Comparison of ENCODE assay signal across 23 mouse cellular contexts in the genomic region with DNA sequence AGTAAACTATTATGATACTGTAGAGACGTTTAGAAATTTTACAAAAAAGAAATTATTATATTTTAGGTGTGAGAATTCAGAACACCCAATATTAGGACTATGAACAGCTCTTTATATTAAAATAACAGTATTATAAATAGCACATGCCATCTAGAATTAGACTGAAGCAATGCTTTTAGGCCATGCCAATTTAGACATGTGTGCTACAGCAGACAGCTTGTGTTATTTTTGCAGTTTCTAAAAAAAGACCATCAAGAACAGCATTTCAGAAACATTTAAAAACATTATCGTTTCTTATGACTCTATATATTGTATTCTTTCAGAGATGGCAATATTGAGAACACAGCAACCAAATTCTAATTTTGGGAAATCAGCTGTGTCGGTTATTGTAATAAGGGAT.
"Had no signal": no experiment of that assay in that cellular context is flagged by ENCODE, and none has a peak within 500 bp of the region (broad histone marks: within the 10 kb centered on the region; RNA-seq: fewer than 3 reads in every experiment).

No protein-coding gene starts in this region.

- H3K9me3 ChIP-seq: limb, embryonic 10.5 days; liver, embryonic 12.5 days; liver, embryonic 15.5 days; lung, embryonic 15.5 days; megakaryocyte, embryonic 14.5 days; midbrain, embryonic 13.5 days had no signal

- DNase-seq: kidney, adult 9 months; kidney, postnatal 14 days; kidney, postnatal 4 days; liver; lung, adult 18-20 months; lung, postnatal 10 days; lung, postnatal 36 days; retina, postnatal 1 day; right cerebral cortex, postnatal 25 days; thymus, adult 2 months; thymus, postnatal 14 days; thymus, postnatal 4 days had no signal

- H3K36me3 ChIP-seq: limb, embryonic 10.5 days; limb, embryonic 13.5 days; liver, embryonic 12.5 days; liver, embryonic 15.5 days; lung, embryonic 15.5 days; midbrain, embryonic 10.5 days; midbrain, embryonic 13.5 days; neural tube, embryonic 13.5 days had no signal

- H3K27ac ChIP-seq: limb, embryonic 10.5 days; limb, embryonic 13.5 days; liver, embryonic 12.5 days; liver, embryonic 15.5 days; lung, embryonic 15.5 days; midbrain, embryonic 10.5 days; midbrain, embryonic 13.5 days; neural tube, embryonic 13.5 days had no signal

- H3K9ac ChIP-seq: limb, embryonic 13.5 days; liver, embryonic 12.5 days; liver, embryonic 15.5 days; lung, embryonic 15.5 days; midbrain, embryonic 13.5 days; neural tube, embryonic 13.5 days had no signal

- H3K27me3 ChIP-seq: limb, embryonic 13.5 days; liver, embryonic 12.5 days; liver, embryonic 15.5 days; lung, embryonic 15.5 days; megakaryocyte, embryonic 14.5 days; midbrain, embryonic 13.5 days; neural tube, embryonic 13.5 days had no signal

- ATAC-seq: liver, embryonic 12.5 days; midbrain, embryonic 13.5 days; midbrain, embryonic 16.5 days had no signal

- H3K4me3 ChIP-seq: limb, embryonic 10.5 days; limb, embryonic 13.5 days; liver, embryonic 12.5 days; liver, embryonic 15.5 days; lung, embryonic 15.5 days; megakaryocyte, embryonic 14.5 days; midbrain, embryonic 10.5 days; midbrain, embryonic 13.5 days; myocyte; neural tube, embryonic 13.5 days had no signal

- H3K4me1 ChIP-seq: limb, embryonic 10.5 days; limb, embryonic 13.5 days; liver, embryonic 12.5 days; liver, embryonic 15.5 days; lung, embryonic 15.5 days; megakaryocyte, embryonic 14.5 days; midbrain, embryonic 10.5 days; midbrain, embryonic 13.5 days; neural tube, embryonic 13.5 days had no signal

- H3K4me2 ChIP-seq: limb, embryonic 13.5 days; liver, embryonic 12.5 days; liver, embryonic 15.5 days; lung, embryonic 15.5 days; midbrain, embryonic 13.5 days; neural tube, embryonic 13.5 days had no signal
